Mouse (Mus musculus): ENCODE data around the gene Snx14. TPM values are rescaled to one million over a fixed set of nuclear protein-coding genes. Genes with fewer than 3 reads are reported as not detected.

Snx14 gene
- polyA plus RNA-seq, 1 experiment from 2014 or later: 29.0 TPM

DNA sequence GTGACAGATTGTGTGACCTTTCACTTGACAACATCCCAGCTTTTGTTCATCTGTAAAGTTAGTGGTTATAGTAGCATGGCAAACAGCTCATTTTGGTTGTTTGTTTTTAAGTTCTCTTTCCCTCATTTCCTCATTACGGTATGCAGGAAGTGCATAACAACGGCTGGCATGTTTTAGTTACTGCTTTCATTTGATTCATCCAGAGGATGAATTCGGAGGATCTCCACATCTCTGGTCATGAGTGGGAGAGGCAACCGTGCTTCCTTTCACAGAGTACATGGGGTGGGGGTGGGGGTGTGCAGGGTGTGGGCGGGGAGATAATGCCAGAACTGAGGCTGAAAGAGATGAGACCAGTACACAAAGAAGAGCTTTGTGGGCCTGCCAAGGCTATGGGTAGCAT lies 91.9 kb downstream of the Snx14 start:
- no peak overlapping the region for H3K4me3 ChIP-seq (replicated peaks)
- 53% methylated on average over 5 of the region's 5 CpGs for WGBS
- H3K27me3 ChIP-seq: no peaks in the 10 kb centered on the region
- H3K9me3 ChIP-seq (replicated peaks): no peaks in the 10 kb centered on the region
- H3K27ac ChIP-seq (replicated peaks): no peak overlapping the region
- ATAC-seq (ENCODE audit: insufficient number of reproducible peaks, low FRiP score, low TSS enrichment, low read depth): no peak
- no peak overlapping the region for H3K4me2 ChIP-seq (replicated peaks)
- peaks cover 12% of the 10 kb centered on the region; the same call in 1 of the 2 replicates for H3K4me1 ChIP-seq
- H3K9ac ChIP-seq: no peak overlapping the region
- H3K36me3 ChIP-seq: no peaks in the 10 kb centered on the region

- Histone ChIP-seq H3K9ac (no peak overlapping the region), H3K36me3 (no peaks in the 10 kb centered on the region), H3K4me1 (no peaks in the 10 kb centered on the region), H3K4me3 (replicated peaks) (no peak overlapping the region), H3K27me3 (no peaks in the 10 kb centered on the region), H3K9me3 (replicated peaks) (no peaks in the 10 kb centered on the region), H3K27ac (replicated peaks) (no peak overlapping the region), H3K4me2 (replicated peaks) (no peak overlapping the region)
- no peak for ATAC-seq (ENCODE audit: insufficient number of reproducible peaks, low FRiP score, low TSS enrichment, low read depth)
- WGBS: 95% methylated on average over 2 of the region's 2 CpGs
Observed at GRCm38 (mm10) chr9:88344424-88344823, 94.3 kb downstream of the Snx14 start.

GRCm38 (mm10) chr9:88342701-88343100 lies 96.1 kb downstream of the Snx14 start:
- Histone ChIP-seq H3K4me2 (replicated peaks) (no peak overlapping the region), H3K27ac (replicated peaks) (no peak overlapping the region), H3K4me1 (no peaks in the 10 kb centered on the region), H3K27me3 (no peaks in the 10 kb centered on the region), H3K4me3 (replicated peaks) (no peak overlapping the region), H3K36me3 (no peaks in the 10 kb centered on the region), H3K9ac (no peak overlapping the region), H3K9me3 (replicated peaks) (no peaks in the 10 kb centered on the region)
- ATAC-seq (ENCODE audit: insufficient number of reproducible peaks, low FRiP score, low TSS enrichment, low read depth): no peak
- 36% methylated on average over 3 of the region's 3 CpGs for WGBS

- H3K4me2 ChIP-seq (replicated peaks): no peak overlapping the region
- no peak for ATAC-seq (ENCODE audit: insufficient number of reproducible peaks, low FRiP score, low TSS enrichment, low read depth)
- H3K27me3 ChIP-seq: no peaks in the 10 kb centered on the region
- no peaks in the 10 kb centered on the region for H3K4me1 ChIP-seq
- no peak overlapping the region for H3K27ac ChIP-seq (replicated peaks)
- no peak overlapping the region for H3K9ac ChIP-seq
- H3K9me3 ChIP-seq (replicated peaks): no peaks in the 10 kb centered on the region
- 80% methylated on average over 7 of the region's 7 CpGs for WGBS
- H3K4me3 ChIP-seq (replicated peaks): no peak overlapping the region
- H3K36me3 ChIP-seq: no peaks in the 10 kb centered on the region
Observed at GRCm38 (mm10) chr9:88342241-88342640, 96.5 kb downstream of the Snx14 start.

GRCm38 (mm10) chr9:88340819-88341218 lies 97.9 kb downstream of the Snx14 start:
- no peaks in the 10 kb centered on the region for H3K9me3 ChIP-seq (replicated peaks)

GRCm38 (mm10) chr9:88335839-88336238 lies 102.9 kb downstream of the Snx14 start:
- 48% methylated on average over 1 of the region's 2 CpGs for WGBS
- no peaks in the 10 kb centered on the region for H3K36me3 ChIP-seq

More at GRCm38 (mm10) chr9:88340819-88341218, 97.9 kb downstream of the Snx14 start:
- no peak for ATAC-seq (ENCODE audit: insufficient number of reproducible peaks, low FRiP score, low TSS enrichment, low read depth)
- Histone ChIP-seq H3K9ac (no peak overlapping the region), H3K36me3 (no peaks in the 10 kb centered on the region), H3K4me2 (replicated peaks) (no peak overlapping the region), H3K27ac (replicated peaks) (no peak overlapping the region), H3K4me1 (no peaks in the 10 kb centered on the region), H3K27me3 (no peaks in the 10 kb centered on the region), H3K4me3 (replicated peaks) (no peak overlapping the region)
- WGBS: 88% methylated on average over 3 of the region's 3 CpGs

DNA sequence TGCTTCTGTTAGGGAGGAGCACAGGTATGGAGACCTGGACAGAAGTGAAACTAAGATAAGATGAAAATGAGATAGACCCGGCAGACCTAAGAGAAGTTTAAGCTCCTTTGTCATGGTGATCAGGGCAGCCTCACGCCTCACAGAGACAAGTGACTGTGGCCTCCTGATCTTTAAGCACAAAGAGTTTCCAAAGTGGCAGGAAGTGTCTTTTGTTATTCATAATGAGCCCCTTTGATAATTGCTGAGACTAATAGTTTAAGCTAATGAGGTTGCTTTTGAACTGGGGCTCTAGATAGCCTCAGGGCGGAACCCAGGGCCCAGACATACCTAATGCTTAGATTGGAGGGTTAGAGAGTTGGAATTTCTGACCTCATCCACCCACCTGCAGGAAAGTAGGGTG lies 106.3 kb downstream of the Snx14 start:
- Histone ChIP-seq H3K27me3 (0 out of 2 replicates have a peak, but pooled peaks cover 5% of the 10 kb centered on the region), H3K4me3 (replicated peaks) (no peak overlapping the region), H3K27ac (replicated peaks) (no peak overlapping the region), H3K36me3 (no peaks in the 10 kb centered on the region), H3K4me2 (replicated peaks) (no peak overlapping the region), H3K9ac (no peak overlapping the region), H3K4me1 (peaks cover 19% of the 10 kb centered on the region; the same call in 1 of the 2 replicates), H3K9me3 (replicated peaks) (no peaks in the 10 kb centered on the region)
- ATAC-seq (ENCODE audit: insufficient number of reproducible peaks, low FRiP score, low TSS enrichment, low read depth): no peak
- 23% methylated on average over 3 of the region's 3 CpGs for WGBS

More at GRCm38 (mm10) chr9:88335839-88336238, 102.9 kb downstream of the Snx14 start:
- Histone ChIP-seq H3K27me3 (no peaks in the 10 kb centered on the region), H3K9me3 (replicated peaks) (no peaks in the 10 kb centered on the region), H3K27ac (replicated peaks) (no peak overlapping the region), H3K4me3 (replicated peaks) (no peak overlapping the region), H3K4me2 (replicated peaks) (no peak overlapping the region), H3K4me1 (peaks cover 3% of the 10 kb centered on the region; the same call in 1 of the 2 replicates), H3K9ac (no peak overlapping the region)
- no peak for ATAC-seq (ENCODE audit: insufficient number of reproducible peaks, low FRiP score, low TSS enrichment, low read depth)

GRCm38 (mm10) chr9:88330316-88330715 lies 108.4 kb downstream of the Snx14 start:
- no peak overlapping the region for H3K4me3 ChIP-seq (replicated peaks)
- H3K4me2 ChIP-seq (replicated peaks): no peak overlapping the region
- WGBS: 67% methylated on average over 3 of the region's 3 CpGs
- 0 out of 2 replicates have a peak, but pooled peaks cover 5% of the 10 kb centered on the region for H3K27me3 ChIP-seq
- no peak overlapping the region for H3K9ac ChIP-seq
- no peak for ATAC-seq (ENCODE audit: insufficient number of reproducible peaks, low FRiP score, low TSS enrichment, low read depth)
- no peak overlapping the region for H3K27ac ChIP-seq (replicated peaks)
- H3K9me3 ChIP-seq (replicated peaks): no peaks in the 10 kb centered on the region
- peaks cover 19% of the 10 kb centered on the region; the same call in 1 of the 2 replicates for H3K4me1 ChIP-seq
- H3K36me3 ChIP-seq: no peaks in the 10 kb centered on the region

DNA sequence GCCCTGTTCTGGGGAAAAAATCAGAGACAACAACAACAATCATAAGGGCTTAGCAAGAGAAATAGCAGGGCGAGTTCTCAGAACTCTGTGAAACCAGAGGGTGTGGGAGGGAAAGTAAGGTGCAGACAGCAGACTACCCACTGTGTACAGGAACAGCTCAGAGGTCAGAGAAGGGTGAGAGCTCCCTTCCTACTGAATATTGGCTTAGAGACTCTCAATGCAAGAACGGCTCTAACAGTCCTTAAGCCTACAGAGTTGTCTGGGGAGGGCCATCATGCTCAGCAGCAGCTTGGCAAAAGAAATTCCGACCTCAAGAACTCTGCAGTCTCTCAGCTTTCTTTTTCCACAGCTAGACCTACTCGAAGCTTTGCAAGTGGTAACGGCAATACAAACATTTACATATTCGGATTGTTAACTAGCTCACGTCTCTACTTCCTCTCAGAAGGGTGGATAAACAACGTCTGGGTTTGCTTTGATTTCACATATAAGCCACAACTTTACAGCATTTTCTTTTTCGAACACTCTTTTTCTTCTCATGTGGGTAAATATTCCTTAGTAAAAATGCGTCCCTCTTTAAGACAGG lies 109.5 kb downstream of the Snx14 start:
- Histone ChIP-seq H3K36me3 (no peaks in the 10 kb centered on the region), H3K4me3 (replicated peaks) (peak overlapping the region; percentile 13; the same call in 1 of the 2 replicates), H3K4me2 (replicated peaks) (peak overlapping the region; percentile 93), H3K27me3 (0 out of 2 replicates have a peak, but pooled peaks cover 5% of the 10 kb centered on the region), H3K9me3 (replicated peaks) (no peaks in the 10 kb centered on the region), H3K9ac (no peak overlapping the region), H3K4me1 (peaks cover 19% of the 10 kb centered on the region; the same call in 1 of the 2 replicates), H3K27ac (replicated peaks) (peak overlapping the region; percentile 48; the same call in 1 of the 2 replicates)
- ATAC-seq (ENCODE audit: insufficient number of reproducible peaks, low FRiP score, low TSS enrichment, low read depth): no peak
- 23% methylated on average over 10 of the region's 10 CpGs for WGBS

- 29% methylated on average over 5 of the region's 5 CpGs for WGBS
Observed at GRCm38 (mm10) chr9:88328666-88329065, 110.1 kb downstream of the Snx14 start.

DNA sequence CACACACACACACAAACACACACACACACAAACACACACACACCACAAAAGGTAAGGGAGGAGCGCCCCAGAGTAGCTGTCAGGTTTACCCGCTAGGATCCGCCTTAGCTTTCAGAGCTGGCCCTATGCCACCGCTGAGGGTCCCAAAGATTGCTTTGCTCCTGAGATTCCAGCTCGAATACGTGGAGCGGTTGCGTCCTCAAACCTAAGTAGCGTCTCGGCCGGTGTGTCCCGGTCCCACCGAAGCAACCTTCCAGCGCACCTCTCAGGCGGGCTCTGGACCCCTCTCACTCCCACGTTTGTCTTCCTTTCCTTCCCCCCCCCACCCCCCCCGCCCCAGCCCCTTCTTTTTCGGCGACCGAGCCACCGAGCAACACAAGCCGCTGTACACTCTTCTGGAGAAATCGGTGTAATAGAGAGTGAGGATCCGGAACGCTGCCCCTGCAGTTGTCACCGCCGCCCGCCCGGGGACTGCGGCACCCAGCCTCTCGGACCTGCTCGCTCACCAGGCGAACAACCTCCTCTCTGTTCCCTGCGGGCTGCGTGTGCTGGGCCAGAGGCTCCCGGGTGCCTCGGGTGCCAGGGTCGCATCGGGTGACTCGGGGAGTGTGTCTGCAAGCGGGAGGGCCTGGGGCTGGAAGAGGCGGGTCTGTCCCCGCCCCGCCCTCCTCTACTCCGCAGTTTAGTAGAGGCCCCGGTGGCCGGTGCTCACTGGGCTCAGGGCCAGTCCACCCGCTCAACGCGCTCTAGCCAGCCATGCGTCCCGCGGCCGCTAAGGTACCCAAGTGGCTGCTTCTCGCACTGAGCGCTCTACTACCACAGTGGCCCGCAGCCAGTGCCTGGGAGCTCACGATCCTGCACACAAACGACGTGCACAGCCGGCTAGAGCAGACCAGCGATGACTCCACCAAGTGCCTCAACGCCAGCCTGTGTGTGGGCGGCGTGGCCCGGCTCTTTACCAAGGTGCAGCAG lies 111.5 kb downstream of the Snx14 start, which contains the start of gene Nt5e:
Gene Nt5e, plus strand, starts transcription at position 268 of the 972 bp plus-strand sequence.
- H3K9ac ChIP-seq: peak within 1 kb of the TSS; percentile 45
- 0 out of 2 replicates have a peak, but pooled peaks cover 5% of the 10 kb centered on the region for H3K27me3 ChIP-seq
- under 1% methylated on average over 64 of the region's 66 CpGs for WGBS
- 0 out of 2 replicates have a peak, but pooled peaks cover 3% of the 10 kb centered on the region for H3K9me3 ChIP-seq (replicated peaks)
- peak within 1 kb of the TSS; percentile 12; the same call in 1 of the 2 replicates for H3K27ac ChIP-seq (replicated peaks)
- peak; percentile 89 for ATAC-seq (ENCODE audit: insufficient number of reproducible peaks, low FRiP score, low TSS enrichment, low read depth)
- peak within 1 kb of the TSS; percentile 93 for H3K4me2 ChIP-seq (replicated peaks)
- H3K4me3 ChIP-seq (replicated peaks): peak within 1 kb of the TSS; percentile 63
- H3K36me3 ChIP-seq: no peaks in the 10 kb centered on the region
- peaks cover 18% of the 10 kb centered on the region; the same call in 1 of the 2 replicates for H3K4me1 ChIP-seq

More at GRCm38 (mm10) chr9:88328666-88329065, 110.1 kb downstream of the Snx14 start:
- no peaks in the 10 kb centered on the region for H3K36me3 ChIP-seq
- H3K27me3 ChIP-seq: 0 out of 2 replicates have a peak, but pooled peaks cover 5% of the 10 kb centered on the region
- H3K4me2 ChIP-seq (replicated peaks): peak overlapping the region; percentile 93
- no peak overlapping the region for H3K9ac ChIP-seq
- peaks cover 19% of the 10 kb centered on the region; the same call in 1 of the 2 replicates for H3K4me1 ChIP-seq
- 0 out of 2 replicates have a peak, but pooled peaks cover 3% of the 10 kb centered on the region for H3K9me3 ChIP-seq (replicated peaks)
- no peak overlapping the region for H3K27ac ChIP-seq (replicated peaks)
- no peak for ATAC-seq (ENCODE audit: insufficient number of reproducible peaks, low FRiP score, low TSS enrichment, low read depth)
- H3K4me3 ChIP-seq (replicated peaks): peak overlapping the region; percentile 63; the same call in 1 of the 2 replicates
